Mouse (Mus musculus) CH12.LX (cell line): Measurements from ENCODE around the gene Gm17334.

Source experiments
- CHD1 ChIP-seq: IDR thresholded peaks from 2 replicates; pipeline ENCODE4 v1.6.1; 2012; ENCODE audit warnings: low read depth, low read length, improper control_type of control experiment, inconsistent platforms
- CTCF ChIP-seq, 2 experiments: IDR thresholded peaks in 1 of 2; conservative IDR thresholded peaks in 1 of 2; 2 replicates each; pipeline ENCODE4 v1.5.1; 2011 to 2012; ENCODE audit warnings: low read depth in 2 of 2, low read length in 2 of 2, improper control_type of control experiment in 1 of 2, inconsistent platforms in 1 of 2, mild to moderate bottlenecking in 1 of 2, moderate library complexity in 1 of 2
- EP300 ChIP-seq: IDR thresholded peaks from 2 replicates; pipeline ENCODE4 v1.6.1; 2011; ENCODE audit warnings: low read length, improper control_type of control experiment
- KAT2A ChIP-seq: IDR thresholded peaks from 2 replicates; pipeline ENCODE4 v1.6.1; 2012; ENCODE audit warnings: low read length, improper control_type of control experiment, inconsistent platforms; ENCODE audit not compliant: insufficient replicate concordance
- MXI1 ChIP-seq: IDR thresholded peaks from 2 replicates; pipeline ENCODE4 v1.6.1; 2011; ENCODE audit warnings: mild to moderate bottlenecking, low read depth, low read length, improper control_type of control experiment
- POLR2A ChIP-seq: IDR thresholded peaks from 2 replicates; pipeline ENCODE4 v1.6.1; 2011; ENCODE audit warnings: low read depth, mild to moderate bottlenecking, improper control_type of control experiment, low read length
- POLR2AphosphoS2 ChIP-seq: IDR thresholded peaks from 2 replicates; pipeline ENCODE4 v1.6.1; 2011; ENCODE audit warnings: low read depth, low read length, improper control_type of control experiment
- RCOR1 ChIP-seq: conservative IDR thresholded peaks from 2 replicates; pipeline ENCODE4 v1.6.1; 2012; ENCODE audit warnings: low read depth, mild to moderate bottlenecking, inconsistent platforms, low read length, improper control_type of control experiment
- UBTF ChIP-seq: IDR thresholded peaks from 2 replicates; pipeline ENCODE4 v1.6.1; 2012; ENCODE audit warnings: low read depth, mild to moderate bottlenecking, inconsistent platforms, low read length, improper control_type of control experiment, moderate library complexity
- USF2 ChIP-seq: conservative IDR thresholded peaks from 2 replicates; pipeline ENCODE4 v1.6.1; 2011; ENCODE audit warnings: low read depth, low read length, improper control_type of control experiment
- ZC3H11A ChIP-seq: IDR thresholded peaks from 2 replicates; pipeline ENCODE4 v1.6.1; 2012; ENCODE audit warnings: low read depth, mild to moderate bottlenecking, inconsistent platforms, low read length, improper control_type of control experiment
- ZNF384 ChIP-seq: IDR thresholded peaks from 2 replicates; pipeline ENCODE4 v1.6.1; 2012; ENCODE audit warnings: low read depth, low read length, improper control_type of control experiment, inconsistent platforms

DNA sequence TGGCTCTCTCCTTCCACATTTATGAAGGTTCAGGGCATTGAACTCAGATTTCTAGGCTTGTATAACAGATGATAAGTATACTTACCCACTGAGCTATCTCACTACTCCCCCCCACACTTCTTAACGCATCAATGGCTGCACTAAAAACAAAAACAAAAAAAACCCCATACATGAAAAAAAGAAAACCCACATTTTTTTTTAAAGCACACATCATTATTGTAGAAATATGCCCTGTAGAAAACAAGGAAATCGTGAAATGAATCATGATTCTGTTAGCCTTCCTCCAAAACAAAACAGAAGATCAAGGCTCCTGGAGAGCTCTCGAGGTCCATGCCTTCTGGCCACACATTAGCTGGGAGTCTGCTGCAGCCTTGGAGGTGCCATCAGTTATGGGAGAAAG lies 38.3 kb upstream of the Gm17334 start:
- TF ChIP-seq CTCF (conservative IDR thresholded peaks at IDR 0.05 in 1 of 2, IDR thresholded peaks at IDR 0.05 in 1 of 2; ENCODE audit: low read depth in 2 of 2, low read length in 2 of 2) (no peak), POLR2AphosphoS2 (no peak), EP300 (0 out of 2 replicates have a peak, but pooled peaks have one; percentile 11), UBTF (no peak), ZC3H11A (no peak), RCOR1 (no peak), MXI1 (no peak), POLR2A (no peak), KAT2A (no peak), ZNF384 (peak; percentile 86), CHD1 (no peak), USF2 (no peak)
